Comparison of ENCODE assay signal across 1 mouse cellular context in the genomic region with DNA sequence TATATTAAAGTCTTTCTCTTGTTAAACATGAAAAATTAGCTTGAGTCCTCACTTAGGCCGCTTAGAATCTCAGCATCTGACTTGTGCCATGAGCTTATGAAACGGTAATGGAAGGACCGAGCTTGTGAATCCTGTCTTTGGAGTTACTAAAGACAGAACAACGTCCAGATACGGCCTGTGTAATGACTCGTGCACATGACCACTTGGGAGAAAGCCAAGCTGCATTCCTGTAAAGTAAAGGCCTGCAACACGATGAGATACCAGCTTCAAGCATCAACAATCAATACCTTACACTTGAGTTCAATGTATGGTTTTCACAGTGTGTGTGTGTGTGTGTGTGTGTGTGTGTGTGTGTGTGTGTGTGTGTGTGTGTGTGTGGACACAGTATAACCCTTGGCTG.
TF ChIP-seq lines count a peak whose summit lies in the region.

No protein-coding gene starts in this region.

TF ChIP-seq in CH12.LX, 34 proteins besides CTCF, POLR2A, EP300 and RAD21:
- no peak for TF ChIP-seq E2F4 (IDR thresholded peaks at IDR 0.05; ENCODE audit: insufficient replicate concordance, low read depth, low read length)
- TF ChIP-seq ZMIZ1 (IDR thresholded peaks at IDR 0.05; ENCODE audit: low read depth, low read length) = no peak
- TF ChIP-seq TBP (conservative IDR thresholded peaks at IDR 0.05; ENCODE audit: low read depth, low read length) = no peak
- no peak for TF ChIP-seq MAX (IDR thresholded peaks at IDR 0.05; ENCODE audit: low read length)
- TF ChIP-seq ELF1 (IDR thresholded peaks at IDR 0.05; ENCODE audit: low read depth, low read length) = no peak
- no peak for TF ChIP-seq CHD2 (IDR thresholded peaks at IDR 0.05; ENCODE audit: low read length)
- no peak for TF ChIP-seq POLR2AphosphoS2 (IDR thresholded peaks at IDR 0.05; ENCODE audit: low read depth, low read length)
- TF ChIP-seq MYC (IDR thresholded peaks at IDR 0.05; ENCODE audit: low read depth, low read length) = no peak
- TF ChIP-seq USF1 (IDR thresholded peaks at IDR 0.05; ENCODE audit: low read depth, low read length) = no peak
- TF ChIP-seq JUN (IDR thresholded peaks at IDR 0.05; ENCODE audit: insufficient read depth, low read depth, low read length) = no peak
- TF ChIP-seq UBTF (IDR thresholded peaks at IDR 0.05; ENCODE audit: low read depth, low read length) = no peak
- no peak for TF ChIP-seq MAFK (IDR thresholded peaks at IDR 0.05; ENCODE audit: insufficient replicate concordance, low read length)
- no peak for TF ChIP-seq JUND (conservative IDR thresholded peaks at IDR 0.05; ENCODE audit: low read depth, low read length)
- TF ChIP-seq SMC3 (IDR thresholded peaks at IDR 0.05; ENCODE audit: low read depth, low read length) = no peak
- no peak for TF ChIP-seq CHD1 (IDR thresholded peaks at IDR 0.05; ENCODE audit: low read depth, low read length)
